Mouse (Mus musculus) right cerebral cortex, postnatal 10 days (tissue): Measurements from ENCODE around the gene Hs3st5.
A peak's percentile ranks its signal among the peaks of the same experiment; 100 is the strongest.
"Not testable (repeated sequence)": the region's sequence is repeated elsewhere in the genome, so short reads cannot be mapped to it uniquely, and the experiment has no call there.

Experiments
- DNase-seq, 2 experiments: peaks; one replicate each; pipeline ENCODE4 v3.0.0; 2021; ENCODE audit warnings: low spot score in 2 of 2

Gene Hs3st5

GRCm38 (mm10) chr10:36506727-36507555, at the start of gene Hs3st5:
TSS of gene Hs3st5 (plus strand) at chr10:36506814.
- peak; percentile 88 to 89 for DNase-seq

- DNase-seq, result no peak
Measured at GRCm38 (mm10) chr10:36468664-36469063, 38.0 kb upstream of the Hs3st5 start.

DNA sequence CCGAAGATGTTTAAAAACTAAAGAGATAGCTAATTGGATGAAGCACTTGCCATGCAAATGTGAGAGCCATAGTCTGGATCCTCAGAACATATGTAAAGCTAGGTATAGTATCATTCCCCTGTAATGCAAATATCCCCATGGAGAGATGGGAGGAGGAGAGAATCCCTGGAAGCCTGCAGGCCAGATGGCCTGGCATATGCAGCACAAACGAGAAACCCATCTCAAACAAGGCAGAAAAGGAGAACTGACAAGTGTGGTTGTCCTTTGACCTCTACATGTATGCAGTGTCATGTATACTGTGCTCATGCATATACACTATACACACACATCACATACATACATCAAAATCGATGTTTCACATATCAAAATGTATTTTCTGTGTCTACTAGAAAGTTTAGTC, 35.5 kb upstream of the Hs3st5 start:
- DNase-seq, result no peak

DNA sequence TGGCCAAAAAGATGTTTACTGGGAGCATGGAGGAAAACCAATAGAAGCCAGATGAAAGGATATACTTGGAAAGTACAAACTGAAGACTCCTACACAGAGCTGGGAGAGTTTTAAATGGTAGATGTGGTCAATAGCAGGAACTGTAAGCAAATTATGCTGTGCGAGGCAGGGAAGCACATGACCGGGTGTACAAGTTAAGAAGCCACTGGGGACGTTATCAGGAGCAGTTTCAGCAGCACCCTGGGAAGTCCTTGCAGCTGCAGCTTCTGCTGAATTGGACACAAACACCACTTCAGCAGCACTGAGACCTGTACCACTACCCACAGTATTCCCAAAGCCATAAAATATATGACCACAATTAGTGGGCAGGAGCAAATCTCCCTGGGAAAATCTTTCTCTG, 31.8 kb upstream of the Hs3st5 start:
- DNase-seq, result no peak

- no peak for DNase-seq
Measured at GRCm38 (mm10) chr10:36477543-36477942, 29.1 kb upstream of the Hs3st5 start.

GRCm38 (mm10) chr10:36483362-36483761, 23.3 kb upstream of the Hs3st5 start:
- no peak for DNase-seq

- DNase-seq, result no peak
Measured at GRCm38 (mm10) chr10:36484011-36484410, 22.6 kb upstream of the Hs3st5 start.

DNA sequence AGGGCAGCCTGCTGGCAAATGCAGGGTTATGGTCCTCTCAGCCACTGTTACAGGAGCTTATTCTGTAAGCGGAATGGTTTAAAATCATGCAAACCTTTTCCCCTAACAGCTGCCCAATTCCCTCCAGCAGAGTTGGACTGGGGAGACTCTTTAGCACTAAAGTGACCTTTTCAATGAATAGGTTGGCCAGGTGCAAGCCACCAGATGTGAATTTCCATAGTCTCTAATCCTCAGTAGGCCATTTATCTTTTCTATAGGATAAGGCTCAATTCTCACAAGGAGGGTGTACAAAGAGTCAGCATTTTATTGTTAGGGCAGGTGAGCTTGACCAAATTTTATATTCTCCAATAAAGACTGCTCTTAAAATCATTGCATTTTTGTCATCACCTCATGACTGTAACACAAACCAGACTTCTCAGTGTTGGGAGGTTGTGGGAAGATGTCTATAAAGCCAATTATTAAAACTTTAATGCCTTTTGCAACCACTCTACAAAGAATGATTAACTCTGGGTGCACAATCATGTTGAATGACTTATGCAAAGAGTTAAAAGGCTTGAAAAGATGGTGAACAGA, 21.8 kb upstream of the Hs3st5 start:
- no peak for DNase-seq

GRCm38 (mm10) chr10:36493566-36493965, 13.0 kb upstream of the Hs3st5 start:
- DNase-seq, result no peak

GRCm38 (mm10) chr10:36499713-36500112, 6.9 kb upstream of the Hs3st5 start:
- no peak for DNase-seq

- DNase-seq, result peak; percentile 56 to 58
Measured at GRCm38 (mm10) chr10:36506033-36506726, 434 bp upstream of the Hs3st5 start.

GRCm38 (mm10) chr10:36507556-36507870, 899 bp downstream of the Hs3st5 start:
- DNase-seq, result no peak

DNA sequence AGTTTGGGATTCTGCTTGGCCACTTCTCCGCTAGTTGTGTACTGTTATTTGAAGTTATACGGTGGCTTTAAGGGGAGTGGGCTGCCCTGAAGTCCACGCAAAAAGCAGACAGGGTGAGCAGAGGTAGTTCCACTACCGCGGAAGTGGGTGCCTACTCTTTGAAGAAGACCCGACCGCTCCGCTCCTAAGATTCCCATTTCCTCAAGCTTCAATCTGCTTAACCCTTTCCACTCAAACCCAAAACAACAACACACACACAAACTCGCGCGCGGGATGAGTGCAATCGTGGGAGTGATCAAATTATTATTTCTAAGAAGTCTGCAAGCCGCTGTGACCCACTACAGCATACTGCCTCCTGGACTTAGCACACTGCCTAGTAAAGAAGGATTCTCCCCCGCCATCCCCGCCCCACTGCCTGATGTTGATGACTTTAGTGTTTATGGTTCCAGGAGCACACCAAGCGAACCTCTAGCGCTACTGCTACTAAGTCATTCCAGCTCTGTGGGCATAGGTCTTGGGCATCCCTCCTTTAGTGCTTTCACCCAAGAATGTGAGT, 1.5 kb downstream of the Hs3st5 start:
- peak; percentile 21 to 24 for DNase-seq

DNA sequence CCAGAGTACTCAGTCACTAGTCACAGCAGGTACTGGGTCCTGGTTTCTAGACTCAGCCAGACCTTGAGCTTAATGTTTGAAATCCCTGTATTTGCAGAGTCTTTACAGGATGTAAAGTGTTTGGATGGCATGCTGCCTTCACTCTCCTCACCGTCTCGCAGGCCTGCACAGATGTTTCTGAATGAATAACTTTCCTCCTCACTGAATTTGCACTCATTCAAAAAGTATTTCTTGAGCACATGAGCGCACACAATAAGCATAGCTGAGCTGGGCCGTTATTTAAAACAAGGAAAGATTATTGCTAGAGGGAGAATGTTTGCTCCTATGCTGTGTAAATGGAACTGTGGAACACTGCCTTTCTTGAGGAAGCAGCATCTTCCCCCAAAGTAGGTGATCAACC, 2.9 kb downstream of the Hs3st5 start:
- no peak for DNase-seq

GRCm38 (mm10) chr10:36523881-36524280, 17.3 kb downstream of the Hs3st5 start:
- DNase-seq, result no peak

GRCm38 (mm10) chr10:36533633-36534335, 27.2 kb downstream of the Hs3st5 start:
- no peak for DNase-seq

DNA sequence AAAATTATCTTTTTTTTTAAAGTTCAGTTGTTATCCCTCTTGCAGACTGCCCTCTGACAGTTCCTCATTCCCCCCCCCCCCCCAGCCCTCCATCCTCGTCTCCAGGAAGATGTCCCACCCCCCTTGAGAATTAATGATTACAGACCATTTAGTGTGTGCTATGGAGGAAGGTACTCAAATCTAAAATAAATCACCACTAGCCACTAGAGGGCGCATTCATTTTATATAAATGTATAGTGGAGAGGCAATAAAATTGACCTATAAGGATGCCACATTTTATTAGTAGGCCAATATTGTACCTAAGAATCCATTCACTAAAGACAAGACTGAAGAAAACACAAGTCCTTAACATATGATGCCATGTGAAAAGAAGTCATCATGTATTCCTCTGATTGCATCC, 40.0 kb downstream of the Hs3st5 start:
- no peak for DNase-seq

GRCm38 (mm10) chr10:36547713-36548112, 41.1 kb downstream of the Hs3st5 start:
- DNase-seq, result not testable (repeated sequence)

DNA sequence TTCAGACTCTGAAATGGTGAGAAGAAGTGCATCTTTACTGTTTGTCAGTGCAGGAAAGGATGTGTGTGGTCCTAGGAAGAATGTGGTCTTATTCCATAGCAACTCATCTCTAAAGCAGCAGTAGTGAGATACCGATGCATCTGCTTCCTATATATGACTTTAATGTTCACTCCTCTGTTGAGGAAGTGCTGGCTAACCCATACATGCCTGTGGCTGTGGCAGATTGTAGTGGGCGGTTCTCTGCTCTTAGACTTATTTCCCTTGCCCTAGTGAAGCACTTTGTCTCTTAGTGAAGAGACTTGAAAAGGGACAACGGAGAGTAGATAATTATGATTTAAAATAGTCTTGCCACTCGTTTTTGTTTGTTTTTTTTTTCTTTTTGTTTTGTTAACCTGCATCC, 47.4 kb downstream of the Hs3st5 start:
- DNase-seq, result no peak

- DNase-seq, result no peak
Measured at GRCm38 (mm10) chr10:36554941-36555888, 48.6 kb downstream of the Hs3st5 start.

- DNase-seq, result no peak
Measured at GRCm38 (mm10) chr10:36556128-36556527, 49.5 kb downstream of the Hs3st5 start.
